8 mouse cellular contexts compared by ENCODE assay signal in the genomic region with DNA sequence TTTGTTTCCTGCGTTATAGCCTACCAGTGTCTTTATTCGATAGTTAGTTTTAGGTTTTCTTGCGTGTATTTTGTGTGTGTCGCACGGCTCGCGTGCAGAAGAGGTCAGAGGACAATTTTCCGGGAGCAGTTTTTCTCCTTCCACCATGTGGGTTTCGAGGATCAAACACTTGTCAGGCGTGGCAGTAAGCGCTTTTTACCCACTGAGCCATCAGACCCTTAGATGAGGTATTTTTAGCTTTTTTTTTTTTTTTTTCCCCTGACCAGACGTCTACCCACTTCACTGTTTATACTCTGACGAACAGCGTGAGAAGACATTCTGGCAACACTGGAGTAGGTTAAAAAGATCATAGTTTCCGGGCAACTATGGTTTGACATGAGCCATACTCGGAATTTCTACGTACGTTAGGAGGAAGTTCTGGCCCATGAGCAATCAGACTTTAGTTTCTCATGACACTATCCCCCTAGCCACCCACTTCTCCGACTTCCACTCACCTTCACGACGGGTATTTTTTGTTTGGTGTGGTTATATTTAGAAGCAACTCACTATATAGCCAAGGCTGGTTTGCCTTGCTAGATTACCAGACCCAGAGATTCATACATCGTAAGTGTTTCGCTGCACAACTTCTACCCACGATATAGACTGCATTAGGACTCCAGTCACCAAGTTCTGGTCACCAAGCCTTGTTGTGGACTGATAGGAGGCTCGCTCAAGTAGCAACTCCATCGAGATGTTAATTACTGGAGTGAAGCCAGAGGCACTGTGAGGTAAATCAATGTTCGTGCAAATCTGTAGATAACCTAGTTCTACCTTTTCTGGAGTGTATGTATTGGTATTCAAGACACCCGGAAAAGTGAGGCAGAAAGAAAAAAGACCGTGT. TPM values are rescaled to one million over a fixed set of nuclear protein-coding genes. Genes with fewer than 3 reads are reported as not detected.
DNase-seq lines count a peak whose midpoint lies in the region; ATAC-seq and TF ChIP-seq lines count a peak whose summit lies in the region.

No protein-coding gene starts in this region.

- H3K36me3 ChIP-seq in kidney, embryonic 16.5 days (ENCODE audit: insufficient read depth, low read length) = no peaks in the 10 kb centered on the region
- H3K36me3 ChIP-seq in heart, embryonic 15.5 days = no peaks in the 10 kb centered on the region
- H3K36me3 ChIP-seq in liver, postnatal 0 days (replicated peaks; ENCODE audit: insufficient read depth, low read length) = no peaks in the 10 kb centered on the region
- 0 out of 2 replicates have a peak, but pooled peaks cover 2% of the 10 kb centered on the region for H3K36me3 ChIP-seq in splenic B cell, adult 2 months (ENCODE audit: control insufficient read depth, insufficient read depth, low read length, poor library complexity, severe bottlenecking)

- peak; percentile 16; the same call in 1 of the 2 replicates for ATAC-seq in kidney, embryonic 16.5 days (ENCODE audit: low FRiP score, low TSS enrichment)
- ATAC-seq in heart, embryonic 15.5 days (replicated peaks; ENCODE audit: insufficient number of reproducible peaks, insufficient read depth, low FRiP score, low read depth) = no peak
- ATAC-seq in liver, postnatal 0 days = peak; percentile 14

- H3K9ac ChIP-seq in kidney, embryonic 16.5 days (replicated peaks; ENCODE audit: low read length) = peak overlapping the region; percentile 95
- peak overlapping the region; percentile 92 for H3K9ac ChIP-seq in heart, embryonic 15.5 days
- peak overlapping the region; percentile 95 for H3K9ac ChIP-seq in liver, postnatal 0 days (replicated peaks)

- TF ChIP-seq CTCF in liver, postnatal 0 days (IDR thresholded peaks at IDR 0.05; ENCODE audit: low read depth) = no peak

- no peaks in the 10 kb centered on the region for H3K9me3 ChIP-seq in kidney, embryonic 16.5 days (ENCODE audit: low read length)
- H3K9me3 ChIP-seq in heart, embryonic 15.5 days (replicated peaks) = no peaks in the 10 kb centered on the region
- H3K9me3 ChIP-seq in liver, postnatal 0 days (ENCODE audit: low read length) = no peaks in the 10 kb centered on the region

- no peak for TF ChIP-seq EP300 in liver, postnatal 0 days (IDR thresholded peaks at IDR 0.05; ENCODE audit: low read depth)

- H3K27me3 ChIP-seq in kidney, embryonic 16.5 days (ENCODE audit: insufficient read depth, low read length) = no peaks in the 10 kb centered on the region
- H3K27me3 ChIP-seq in heart, embryonic 15.5 days = no peaks in the 10 kb centered on the region
- no peaks in the 10 kb centered on the region for H3K27me3 ChIP-seq in liver, postnatal 0 days (ENCODE audit: insufficient read depth, low read length)
- H3K27me3 ChIP-seq in splenic B cell, adult 2 months (ENCODE audit: control insufficient read depth, insufficient read depth, low read length, poor library complexity, severe bottlenecking) = no peaks in the 10 kb centered on the region

- peak overlapping the region; percentile 100 for H3K4me3 ChIP-seq in kidney, embryonic 16.5 days (ENCODE audit: low read length)
- H3K4me3 ChIP-seq in heart, embryonic 15.5 days = peak overlapping the region; percentile 94
- H3K4me3 ChIP-seq in liver, postnatal 0 days (ENCODE audit: low read depth, low read length) = peak overlapping the region; percentile 91

- WGBS in kidney, embryonic 16.5 days = 25% methylated on average over 29 of the region's 29 CpGs
- WGBS in heart, embryonic 15.5 days = 15% methylated on average over 29 of the region's 29 CpGs
- 14% methylated on average over 29 of the region's 29 CpGs for WGBS in liver, postnatal 0 days (ENCODE audit: insufficient replicate concordance)

- H3K4me1 ChIP-seq in kidney, embryonic 16.5 days (ENCODE audit: insufficient read depth, low read length) = peaks cover 10% of the 10 kb centered on the region
- peaks cover 19% of the 10 kb centered on the region for H3K4me1 ChIP-seq in heart, embryonic 15.5 days (replicated peaks)
- peaks cover 18% of the 10 kb centered on the region for H3K4me1 ChIP-seq in liver, postnatal 0 days (ENCODE audit: insufficient read depth)

- H3K4me2 ChIP-seq in kidney, embryonic 16.5 days (replicated peaks; ENCODE audit: low read depth, low read length) = peak overlapping the region; percentile 74
- H3K4me2 ChIP-seq in heart, embryonic 15.5 days = peak overlapping the region; percentile 73
- peak overlapping the region; percentile 89 for H3K4me2 ChIP-seq in liver, postnatal 0 days (ENCODE audit: low read depth, low read length)

- no peak for DNase-seq in kidney, postnatal 10 days
- DNase-seq in T-cell, adult 2 months (ENCODE audit: low spot score) = peak; percentile 56
- no peak for DNase-seq in liver, postnatal 0 days
- DNase-seq in splenic B cell, adult 2 months (ENCODE audit: low read depth, low spot score) = peak; percentile 78
- DNase-seq in frontal cortex, postnatal 14 days (ENCODE audit: low spot score in 2 of 2) = no peak
- no peak for DNase-seq in right cerebral cortex, adult 2 months (ENCODE audit: low spot score in 2 of 2)

- H3K27ac ChIP-seq in kidney, embryonic 16.5 days (ENCODE audit: low read length) = peak overlapping the region; percentile 93
- H3K27ac ChIP-seq in heart, embryonic 15.5 days = peak overlapping the region; percentile 96
- peak overlapping the region; percentile 92 for H3K27ac ChIP-seq in liver, postnatal 0 days (ENCODE audit: low read depth)

RNA-seq across cellular contexts. Expression of gene Arih2, which starts 0.6 kb away (rescaled TPM):
- polyA plus RNA-seq in kidney, embryonic 16.5 days (2015; fragmentation: Nextera tagmentation; extraction: Ambion mirVana) = 52.7 and 58.2 TPM in 2 replicates
- polyA plus RNA-seq in heart, embryonic 15.5 days (2015; fragmentation: Nextera tagmentation; extraction: Ambion mirVana) = 38.3 and 47.1 TPM in 2 replicates
- 16.3 and 19.8 TPM in 2 replicates for polyA plus RNA-seq in liver, postnatal 0 days (2015; fragmentation: Nextera tagmentation; extraction: Ambion mirVana)

RNA-seq across cellular contexts. Expression of gene Slc25a20, which starts 12.1 kb away (rescaled TPM):
- 60.4 and 61.7 TPM in 2 replicates for polyA plus RNA-seq in kidney, embryonic 16.5 days (2015; fragmentation: Nextera tagmentation; extraction: Ambion mirVana)
- 73.4 and 74.6 TPM in 2 replicates for polyA plus RNA-seq in heart, embryonic 15.5 days (2015; fragmentation: Nextera tagmentation; extraction: Ambion mirVana)
- polyA plus RNA-seq in liver, postnatal 0 days (2015; fragmentation: Nextera tagmentation; extraction: Ambion mirVana) = 104 and 114 TPM in 2 replicates

RNA-seq across cellular contexts. Expression of gene Prkar2a, which starts 39.3 kb away (rescaled TPM):
- 19.8 and 20.2 TPM in 2 replicates for polyA plus RNA-seq in kidney, embryonic 16.5 days (2015; fragmentation: Nextera tagmentation; extraction: Ambion mirVana)
- polyA plus RNA-seq in heart, embryonic 15.5 days (2015; fragmentation: Nextera tagmentation; extraction: Ambion mirVana) = 25.7 and 26.8 TPM in 2 replicates
- polyA plus RNA-seq in liver, postnatal 0 days (2015; fragmentation: Nextera tagmentation; extraction: Ambion mirVana) = 8.2 and 9.7 TPM in 2 replicates

RNA-seq across cellular contexts. Expression of gene P4htm, which starts 52.3 kb away (rescaled TPM):
- 10.8 and 11.0 TPM in 2 replicates for polyA plus RNA-seq in kidney, embryonic 16.5 days (2015; fragmentation: Nextera tagmentation; extraction: Ambion mirVana)
- 18.6 and 20.9 TPM in 2 replicates for polyA plus RNA-seq in heart, embryonic 15.5 days (2015; fragmentation: Nextera tagmentation; extraction: Ambion mirVana)
- 0.40 and 0.41 TPM in 2 replicates for polyA plus RNA-seq in liver, postnatal 0 days (2015; fragmentation: Nextera tagmentation; extraction: Ambion mirVana)

Comparison
In these comparisons a context has a peak if more than half of its experiments do, and no peak if none do; other contexts are left out.
1. DNase-seq: peak in T-cell, adult 2 months (single experiment) and splenic B cell, adult 2 months (single experiment); none in kidney, postnatal 10 days (single experiment), liver, postnatal 0 days (single experiment), frontal cortex, postnatal 14 days (0 of 2) and right cerebral cortex, adult 2 months (0 of 2).
2. Peak in every context shown above with its lines, with median percentiles within 50 percentile points of each other: H3K27ac ChIP-seq, H3K4me2 ChIP-seq, H3K4me3 ChIP-seq and H3K9ac ChIP-seq.